8 mouse cellular contexts compared by ENCODE assay signal in genomic region chr15:88819026-88819905, GRCm38 (mm10). TPM values are rescaled to one million over a fixed set of nuclear protein-coding genes. Genes with fewer than 3 reads are reported as not detected.
DNase-seq lines count a peak whose midpoint lies in the region; ATAC-seq lines count a peak whose summit lies in the region.

Alg12 (minus strand) TSS chr15:88819318.
Creld2 (plus strand) TSS chr15:88819646.

- H3K36me3 ChIP-seq in hindbrain, embryonic 16.5 days (ENCODE audit: control insufficient read depth, insufficient read depth, low read length): peaks cover 18% of the 10 kb centered on the region
- H3K36me3 ChIP-seq in macrophage (ENCODE audit: inconsistent target): peaks cover 21% of the 10 kb centered on the region

- H3K9me3 ChIP-seq in hindbrain, embryonic 16.5 days (ENCODE audit: control insufficient read depth, low read length): no peaks in the 10 kb centered on the region

- peak; percentile 99 for ATAC-seq in hindbrain, embryonic 16.5 days

- peaks cover 18% of the 10 kb centered on the region for H3K4me1 ChIP-seq in hindbrain, embryonic 16.5 days (ENCODE audit: control insufficient read depth, insufficient read depth, low read depth, low read length)

- H3K27ac ChIP-seq in hindbrain, embryonic 16.5 days (ENCODE audit: low read depth, low read length): peak within 1 kb of the TSS; percentile 73
- H3K27ac ChIP-seq in macrophage: peak within 1 kb of the TSS; percentile 54

- H3K4me3 ChIP-seq in hindbrain, embryonic 16.5 days (ENCODE audit: low read length): peak within 1 kb of the TSS; percentile 91
- H3K4me3 ChIP-seq in macrophage (ENCODE audit: inconsistent target): peak within 1 kb of the TSS; percentile 93

- peak within 1 kb of the TSS; percentile 88 for H3K9ac ChIP-seq in hindbrain, embryonic 16.5 days (ENCODE audit: low read depth, low read length)

- under 1% methylated on average over 85 of the region's 88 CpGs for WGBS in hindbrain, embryonic 16.5 days
- under 1% methylated on average over 87 of the region's 88 CpGs for WGBS in macrophage (ENCODE audit: missing documents)

- DNase-seq in WW6 (ENCODE audit: low read depth, low spot score): peak; percentile 95
- peak; percentile 98 for DNase-seq in cerebellum, postnatal 4 days (ENCODE audit: low spot score in 2 of 2)
- DNase-seq in gastrocnemius, adult 18-20 months (ENCODE audit: low spot score): peak; percentile 100
- peak; percentile 98 to 100 for DNase-seq in left cerebral cortex, adult 18-20 months (ENCODE audit: low spot score in 2 of 2)
- DNase-seq in right cerebral cortex, adult 18-20 months: peak; percentile 100
- peak; percentile 96 for DNase-seq in urinary bladder, postnatal 10 days (ENCODE audit: low spot score)

- H3K27me3 ChIP-seq in hindbrain, embryonic 16.5 days (replicated peaks; ENCODE audit: control insufficient read depth, insufficient read depth, low read length): no peaks in the 10 kb centered on the region

- H3K4me2 ChIP-seq in hindbrain, embryonic 16.5 days (ENCODE audit: low read length): peak within 1 kb of the TSS; percentile 86

- H3K79me2 ChIP-seq in macrophage (ENCODE audit: inconsistent target): peaks cover 46% of the 10 kb centered on the region

RNA-seq across cellular contexts. Expression of gene Alg12, which starts in this region (rescaled TPM):
- total RNA-seq in gastrocnemius, adult 18-20 months (2021): 1 to 10 TPM; 4.2 to 4.8 TPM
- polyA plus RNA-seq in hindbrain, embryonic 16.5 days (2015; fragmentation: Nextera tagmentation; extraction: Ambion mirVana): 9.5 and 10.1 TPM in 2 replicates
- total RNA-seq in left cerebral cortex, adult 18-20 months (2021): 10 to 100 TPM; 13.0 to 13.6 TPM
- total RNA-seq in macrophage (2018; cell fraction: chromatin; rRNA removed): 10 to 100 TPM in 22 of 26 experiments, 1 to 10 TPM in 4; 7.9 to 30.6 (median 18.7) TPM
- total RNA-seq in macrophage (2018; cell fraction: cytosol; rRNA removed): 10 to 100 TPM in 17 of 26 experiments, 1 to 10 TPM in 9; 7.7 to 15.0 (median 11.0) TPM
- total RNA-seq in macrophage (2018; cell fraction: nucleus; rRNA removed): 10 to 100 TPM in 23 of 26 experiments, 1 to 10 TPM in 3; 8.0 to 29.7 (median 13.9) TPM
- polyA plus RNA-seq in macrophage (2018): 12.8 to 16.9 TPM (median 14.4 TPM) in 3 replicates

RNA-seq across cellular contexts. Expression of gene Creld2, which starts in this region (rescaled TPM):
- 10 to 100 TPM in 1 of 2 experiments, 1 to 10 TPM in 1; 6.9 to 10.3 TPM for total RNA-seq in gastrocnemius, adult 18-20 months (2021)
- 61.0 and 61.9 TPM in 2 replicates for polyA plus RNA-seq in hindbrain, embryonic 16.5 days (2015; fragmentation: Nextera tagmentation; extraction: Ambion mirVana)
- total RNA-seq in left cerebral cortex, adult 18-20 months (2021): 10 to 100 TPM; 26.6 to 33.3 TPM
- total RNA-seq in macrophage (2018; cell fraction: chromatin; rRNA removed): 10 to 100 TPM in 11 of 26 experiments, 1 to 10 TPM in 15; 3.5 to 15.9 (median 7.7) TPM
- 10 to 100 TPM; 20.1 to 37.1 (median 28.5) TPM for total RNA-seq in macrophage (2018; cell fraction: cytosol; rRNA removed)
- 10 to 100 TPM in 25 of 26 experiments, 1 to 10 TPM in 1; 7.8 to 44.4 (median 26.1) TPM for total RNA-seq in macrophage (2018; cell fraction: nucleus; rRNA removed)
- polyA plus RNA-seq in macrophage (2018): 23.5 to 44.3 TPM (median 25.4 TPM) in 3 replicates

Comparison
In these comparisons a context has a peak if more than half of its experiments do, and no peak if none do; other contexts are left out.
1. Peak in every context shown above with its lines: DNase-seq, ATAC-seq, H3K4me3 ChIP-seq and H3K27ac ChIP-seq.